Comparison of ENCODE assay signal across 7 mouse cellular contexts in genomic region chr1:177257178-177258033, GRCm38 (mm10). TPM values are rescaled to one million over a fixed set of nuclear protein-coding genes. Genes with fewer than 3 reads are reported as not detected.
DNase-seq lines count a peak whose midpoint lies in the region; ATAC-seq lines count a peak whose summit lies in the region.

No protein-coding gene starts in this region.

- H3K4me2 ChIP-seq in intestine, embryonic 15.5 days (replicated peaks) = peak overlapping the region; percentile 98

- no peaks in the 10 kb centered on the region for H3K27me3 ChIP-seq in intestine, embryonic 15.5 days (replicated peaks)

- intact Hi-C loops in left cerebral cortex, postnatal 25 days (cut with DNase I) = loop anchor here (2.0 to 10.0 kb wide), 6 partner anchors 49 to 427 kb away; partner anchors contain the start of gene Zbtb18

- under 1% methylated on average over 55 of the region's 86 CpGs for WGBS in intestine, embryonic 15.5 days

- peak overlapping the region; percentile 93 for H3K27ac ChIP-seq in intestine, embryonic 15.5 days

- DNase-seq in adrenal gland, adult (ENCODE audit: inconsistent age in 2 of 2, low spot score in 1 of 2) = peak; percentile 69 to 89
- DNase-seq in embryo, embryonic 11 days = peak; percentile 85
- peak; percentile 49 for DNase-seq in gastrocnemius, postnatal 25 days
- DNase-seq in left cerebral cortex, postnatal 25 days (ENCODE audit: low spot score in 2 of 2) = peak; percentile 80 to 87
- peak; percentile 70 for DNase-seq in mesoderm, embryonic 11.5 days (ENCODE audit: low read depth, low spot score)
- DNase-seq in right cerebral cortex, postnatal 36 days (ENCODE audit: low spot score in 2 of 2) = peak; percentile 69 to 78

- H3K4me1 ChIP-seq in intestine, embryonic 15.5 days (replicated peaks) = peaks cover 6% of the 10 kb centered on the region

- H3K9ac ChIP-seq in intestine, embryonic 15.5 days = peak overlapping the region; percentile 75

- no peaks in the 10 kb centered on the region for H3K36me3 ChIP-seq in intestine, embryonic 15.5 days

- H3K4me3 ChIP-seq in intestine, embryonic 15.5 days (replicated peaks) = peak overlapping the region; percentile 83

- no peaks in the 10 kb centered on the region for H3K9me3 ChIP-seq in intestine, embryonic 15.5 days

- ATAC-seq in intestine, embryonic 15.5 days = peak; percentile 42

RNA-seq across cellular contexts. Expression of gene Akt3, which starts 0.6 kb away (rescaled TPM):
- 10 to 100 TPM; 10.4 to 14.0 TPM for total RNA-seq in gastrocnemius, postnatal 25 days (2021)
- 4.0 and 4.2 TPM in 2 replicates for polyA plus RNA-seq in intestine, embryonic 15.5 days (2015; fragmentation: Nextera tagmentation; extraction: Ambion mirVana)
- total RNA-seq in left cerebral cortex, postnatal 25 days (2021) = 100 to 1,000 TPM; 211 to 227 TPM

Comparison
In these comparisons a context has a peak if more than half of its experiments do, and no peak if none do; other contexts are left out.
1. Peak in every context shown above with its lines: DNase-seq, ATAC-seq, H3K4me3 ChIP-seq and H3K27ac ChIP-seq.
2. RNA of gene Akt3, which starts 0.6 kb away (total RNA-seq): 211 to 227 TPM in left cerebral cortex, postnatal 25 days; 10.4 to 14.0 TPM in gastrocnemius, postnatal 25 days; every median in the first group is over 10 times any median in the second.